Mouse (Mus musculus) kidney, postnatal 14 days (tissue): ENCODE results near the gene Gm10408.
"Not testable (repeated sequence)": the region's sequence is repeated elsewhere in the genome, so short reads cannot be mapped to it uniquely, and the experiment has no call there.

Source experiments
- DNase-seq: peaks from one replicate; pipeline ENCODE4 v3.0.0; 2022; ENCODE audit warnings: mixed read lengths

Gm10408 gene

DNA sequence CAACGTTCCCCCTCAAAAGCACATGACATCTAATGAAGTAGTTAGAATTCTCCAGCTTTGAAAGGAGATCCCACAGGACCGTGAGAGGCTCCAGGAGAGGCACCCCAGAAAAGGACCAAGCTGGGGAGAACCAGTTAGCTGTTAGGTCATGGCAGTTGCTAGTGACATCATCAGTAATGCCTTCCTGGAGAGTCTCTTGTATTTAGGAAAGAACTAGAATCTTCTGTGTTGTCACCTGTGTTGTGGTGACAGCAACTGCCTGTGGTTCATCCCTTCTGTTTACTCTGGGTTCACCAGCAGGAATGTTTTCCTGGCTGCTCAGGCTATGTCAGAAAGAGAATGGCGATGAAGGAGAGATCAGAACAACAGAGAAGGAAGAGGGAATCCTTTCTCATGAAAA, at the start of gene Gm10408:
Gm10408 (plus strand) TSS at position 301 of the 400 bp plus-strand sequence.
- DNase-seq = not testable (repeated sequence)

DNA sequence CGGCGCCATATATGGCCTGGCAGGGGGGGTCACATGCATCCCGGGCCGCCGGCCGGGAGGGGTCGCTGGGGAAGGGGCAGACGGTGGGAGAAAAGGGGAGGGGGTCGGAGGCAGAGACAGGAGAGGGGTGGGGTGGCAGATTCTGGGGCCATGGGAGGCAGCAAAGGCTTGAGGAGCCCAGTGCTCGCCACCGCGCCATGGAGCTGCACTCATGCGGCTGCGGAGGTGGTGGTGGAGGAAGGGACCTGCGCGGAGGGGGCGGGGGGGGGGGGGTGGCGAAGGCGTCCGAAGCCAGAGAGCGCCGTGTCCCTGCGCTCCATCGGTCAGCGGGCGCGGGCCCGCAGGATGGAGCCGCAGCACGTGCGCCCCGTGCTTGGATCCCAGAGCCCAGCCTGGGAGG, 36.9 kb upstream of the Gm10408 start, which contains the start of gene Gm10409:
Gm10409 (plus strand) TSS at position 301 of the 400 bp plus-strand sequence.
- DNase-seq = not testable (repeated sequence)

DNA sequence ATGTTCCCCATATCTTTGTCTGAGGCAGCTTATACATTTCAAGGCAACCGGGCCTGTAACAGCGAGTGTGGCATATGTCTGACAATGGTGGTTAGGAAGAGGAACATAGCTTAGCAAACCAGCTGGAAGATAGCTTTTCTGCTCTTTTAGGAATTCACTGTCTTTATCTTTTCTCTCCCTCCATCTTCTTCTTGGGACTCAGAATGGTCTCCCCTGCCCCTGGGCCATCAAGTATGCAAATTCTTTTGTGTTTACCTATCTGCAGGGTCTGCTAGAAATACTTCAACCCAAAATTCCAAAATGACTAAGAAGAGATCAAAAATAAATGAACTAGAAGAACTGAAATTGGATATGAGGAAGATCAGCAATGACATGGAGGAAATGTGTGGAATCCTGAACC, 21.4 kb upstream of the Gm10408 start, which contains the start of gene Gm3005:
Gm3005 (plus strand) TSS at position 301 of the 400 bp plus-strand sequence.
- not testable (repeated sequence) for DNase-seq
